Mouse (Mus musculus) erythroblast, embryonic 14.5 days (primary cell): ENCODE results near the gene Smim1. TPM values are rescaled to one million over a fixed set of nuclear protein-coding genes. Genes with fewer than 3 reads are reported as not detected.
A peak's percentile ranks its signal among the peaks of the same experiment; 100 is the strongest.

Source experiments
- H3K27me3 ChIP-seq: 2 replicates; pipeline ENCODE4 v1.6.1; 2012; ENCODE audit warnings: inconsistent platforms; ENCODE audit not compliant: control insufficient read depth
- H3K36me3 ChIP-seq: 2 replicates; pipeline ENCODE4 v1.6.1; 2012; ENCODE audit warnings: mild to moderate bottlenecking, inconsistent platforms; ENCODE audit not compliant: control insufficient read depth
- H3K4me1 ChIP-seq: 2 replicates; pipeline ENCODE4 v1.6.1; 2012; ENCODE audit warnings: inconsistent platforms; ENCODE audit not compliant: control insufficient read depth
- H3K4me3 ChIP-seq: replicated peaks from 2 replicates; pipeline ENCODE3; 2012; ENCODE audit warnings: moderate library complexity, mild to moderate bottlenecking, inconsistent platforms
- H3K9me3 ChIP-seq: 2 replicates; pipeline ENCODE4 v1.6.1; 2012; ENCODE audit warnings: low read length, inconsistent platforms, mixed read lengths; ENCODE audit not compliant: control insufficient read depth
- GATA1 ChIP-seq: IDR thresholded peaks from 2 replicates; pipeline ENCODE4 v1.6.1; 2012; ENCODE audit warnings: low read length, inconsistent platforms, mixed read lengths
- TAL1 ChIP-seq: IDR thresholded peaks from 3 replicates; pipeline ENCODE4 v1.6.1; 2012; ENCODE audit warnings: low read length, inconsistent platforms, mixed read lengths
- polyA plus RNA-seq: library from polyadenylated mRNA; stranded (reverse); fragments of >175 nt; gene quantifications from 2 replicates; pipeline ENCODE4 v1.2.3, GENCODE M21; 2012

Smim1 gene
- polyA plus RNA-seq, 1 experiment: 35.8 TPM

- H3K4me1 ChIP-seq: peaks cover 59% of the 10 kb centered on the region
- H3K4me3 ChIP-seq: peak within 1 kb of the TSS; percentile 92
- no peaks in the 10 kb centered on the region for H3K9me3 ChIP-seq
- TF ChIP-seq GATA1 (no peak), TAL1 (no peak)
- H3K36me3 ChIP-seq: peaks cover 56% of the 10 kb centered on the region
- no peaks in the 10 kb centered on the region for H3K27me3 ChIP-seq
Observed at GRCm38 (mm10) chr4:153974431-153975291, 51.4 kb downstream of the Smim1 start, which contains the start of the genes Dffb and Cep104. Gene Dffb, minus strand, starts transcription at chr4:153975126. Gene Cep104, plus strand, starts transcription at chr4:153975194.

Other genes starting within 250 kb of the Smim1 start
- 30.6 and 35.2 TPM in 2 replicates for gene A430005L14Rik, start 69.0 kb downstream of the Smim1 start, polyA plus RNA-seq
- 0.75 and 2.1 TPM in 2 replicates for gene Dffb, start 51.1 kb downstream of the Smim1 start, polyA plus RNA-seq
- gene Cep104, start 51.0 kb downstream of the Smim1 start, polyA plus RNA-seq: 1.2 and 1.3 TPM in 2 replicates
- 10.4 and 11.2 TPM in 2 replicates for gene Lrrc47, start 14.5 kb downstream of the Smim1 start, polyA plus RNA-seq
- not detected in 2 replicates for gene Ccdc27, start 16.4 kb upstream of the Smim1 start, polyA plus RNA-seq
- gene Trp73, start 114.0 kb upstream of the Smim1 start, polyA plus RNA-seq: 0.11 TPM in 1 of 2 replicates, not detected in the other
- gene Wrap73, start 116.1 kb upstream of the Smim1 start, polyA plus RNA-seq: 1.4 and 1.9 TPM in 2 replicates
- 30.6 and 36.0 TPM in 2 replicates for gene Tprgl, start 134.4 kb upstream of the Smim1 start, polyA plus RNA-seq
- gene Megf6, start 144.5 kb upstream of the Smim1 start, polyA plus RNA-seq: under 0.01 TPM in 1 of 2 replicates, not detected in the other